Mouse (Mus musculus): Measurements from ENCODE around the gene Vps18.

DNA sequence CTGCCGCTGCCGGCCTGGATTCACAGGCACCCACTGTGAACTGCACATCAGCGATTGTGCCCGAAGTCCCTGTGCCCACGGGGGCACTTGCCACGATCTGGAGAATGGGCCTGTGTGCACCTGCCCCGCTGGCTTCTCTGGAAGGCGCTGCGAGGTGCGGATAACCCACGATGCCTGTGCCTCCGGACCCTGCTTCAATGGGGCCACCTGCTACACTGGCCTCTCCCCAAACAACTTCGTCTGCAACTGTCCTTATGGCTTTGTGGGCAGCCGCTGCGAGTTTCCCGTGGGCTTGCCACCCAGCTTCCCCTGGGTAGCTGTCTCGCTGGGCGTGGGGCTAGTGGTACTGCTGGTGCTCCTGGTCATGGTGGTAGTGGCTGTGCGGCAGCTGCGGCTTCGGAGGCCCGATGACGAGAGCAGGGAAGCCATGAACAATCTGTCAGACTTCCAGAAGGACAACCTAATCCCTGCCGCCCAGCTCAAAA, 43.7 kb downstream of the Vps18 start:
- TF ChIP-seq CTCF (IDR thresholded peaks at IDR 0.05; ENCODE audit: extremely low read depth, insufficient read depth, low read length) = no peak
- no peak for TF ChIP-seq POLR2A (IDR thresholded peaks at IDR 0.05; ENCODE audit: extremely low read depth, insufficient read depth, low read length)

All from cortical plate, adult 2 months (tissue).